Mouse (Mus musculus) bone marrow macrophage, adult 2 months (primary cell): Measurements from ENCODE around the gene Slc17a5.

ENCODE experiments used
- CTCF ChIP-seq: IDR thresholded peaks from 2 replicates; pipeline ENCODE4 v1.5.1; 2012; ENCODE audit warnings: low read depth, mild to moderate bottlenecking, low read length, moderate library complexity
- POLR2A ChIP-seq: IDR thresholded peaks from 2 replicates; pipeline ENCODE4 v1.6.1; 2012; ENCODE audit warnings: mild to moderate bottlenecking, low read depth, low read length, borderline replicate concordance

GRCm38 (mm10) chr9:78525451-78526135 is 62.2 kb downstream of the Slc17a5 start:
- TF ChIP-seq CTCF (no peak), POLR2A (no peak)
